Mouse (Mus musculus): ENCODE measurements at regions not wholly inside any gene's neighbourhood (a gene's known extent, or its start where the extent isn't known, plus 50 kb on each side); places are given as distances from the start of the nearest gene placed in this dataset.

DNA sequence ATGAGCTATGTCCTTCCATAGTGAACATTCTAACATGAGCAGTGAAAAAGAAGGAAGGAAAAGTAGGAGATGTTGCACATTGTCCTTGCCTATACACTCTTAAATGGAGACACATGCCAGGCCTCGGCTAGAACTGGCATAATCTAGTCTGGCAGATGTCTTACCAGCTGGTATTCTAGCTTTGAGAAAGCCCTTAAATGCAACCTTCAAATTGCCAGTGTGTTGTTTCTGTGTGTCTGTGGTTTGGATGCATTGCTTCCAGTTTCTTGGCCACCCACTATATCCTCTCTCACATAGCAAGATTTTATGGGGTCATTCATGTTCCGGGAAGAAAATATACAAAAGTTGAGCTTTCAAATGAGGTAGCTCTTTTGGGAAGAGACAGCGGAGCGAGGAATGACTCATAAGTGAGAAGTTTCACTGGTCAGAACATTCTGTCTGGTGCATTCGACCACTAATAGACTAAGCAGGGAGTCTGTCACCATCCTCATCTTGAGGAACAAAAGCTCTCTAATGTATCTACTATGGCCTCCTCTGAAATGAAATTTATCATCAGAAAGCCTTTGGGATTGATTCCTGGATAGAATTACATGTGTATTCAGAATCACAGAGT lies 91.0 kb upstream of the Acsl4 start:
- TF ChIP-seq GATA1 (IDR thresholded peaks at IDR 0.05; ENCODE audit: borderline replicate concordance, low read length) (no peak), FLI1 (IDR thresholded peaks at IDR 0.05; ENCODE audit: low read length) (no peak)

Data from megakaryocyte, embryonic 14.5 days (primary cell).